Mouse (Mus musculus) liver, embryonic 14.5 days (tissue): ENCODE measurements around the gene Chrnd. TPM values are rescaled to one million over a fixed set of nuclear protein-coding genes. Genes with fewer than 3 reads are reported as not detected.

Experiments
- ATAC-seq: fragments of 200-750 bp; cut with Nextera tagmentation; 2 replicates; pipeline ENCODE4 v1.8.0; 2017; ENCODE audit warnings: moderate number of reproducible peaks, mild to moderate bottlenecking, moderate library complexity; ENCODE audit not compliant: insufficient read depth
- DNase-seq, 3 experiments: peaks; one replicate each; pipeline ENCODE4 v3.0.0-alpha.2; 2012 to 2013; ENCODE audit warnings: low read depth in 3 of 3, low spot score in 3 of 3
- H3K27ac ChIP-seq: fragments of 300-500 bp; sonication (generic); 2 replicates; pipeline ENCODE4 v1.5.1; 2014; ENCODE audit warnings: moderate library complexity, mild to moderate bottlenecking, control low read depth, inconsistent platforms
- H3K27me3 ChIP-seq: fragments of 300-500 bp; sonication (generic); 2 replicates; pipeline ENCODE4 v1.6.1; 2014; ENCODE audit warnings: mild to moderate bottlenecking, low read length, moderate library complexity; ENCODE audit not compliant: control insufficient read depth, insufficient read depth
- H3K36me3 ChIP-seq: fragments of 300-500 bp; sonication (generic); replicated peaks from 2 replicates; pipeline ENCODE4 v1.6.1; 2014; ENCODE audit warnings: low read depth; ENCODE audit not compliant: control insufficient read depth, insufficient read depth
- H3K4me1 ChIP-seq, 2 experiments: fragments of 200-500 bp in 1 of 2; fragments of 300-500 bp in 1 of 2; sonication (generic) in 1 of 2; replicated peaks; 2 replicates each; pipeline ENCODE4 v1.6.1; 2012 to 2014; ENCODE audit warnings: antibody characterized with exemption in 1 of 2, inconsistent platforms in 1 of 2, low read length in 1 of 2; ENCODE audit not compliant: control insufficient read depth in 2 of 2, insufficient read depth in 2 of 2
- H3K4me2 ChIP-seq: fragments of 300-500 bp; sonication (generic); 2 replicates; pipeline ENCODE4 v1.6.1; 2014; ENCODE audit warnings: low read depth, mild to moderate bottlenecking, control low read depth, moderate library complexity
- H3K4me3 ChIP-seq, 2 experiments: fragments of 200-500 bp in 1 of 2; fragments of 300-500 bp in 1 of 2; sonication (generic) in 1 of 2; 2 replicates each; pipeline ENCODE4 v1.5.1; 2012 to 2014; ENCODE audit warnings: low read depth in 2 of 2, low read length in 2 of 2, mild to moderate bottlenecking in 2 of 2, control low read depth in 1 of 2, inconsistent platforms in 1 of 2, moderate library complexity in 1 of 2; ENCODE audit not compliant: insufficient read depth in 1 of 2
- H3K9ac ChIP-seq: fragments of 300-500 bp; sonication (generic); replicated peaks from 2 replicates; pipeline ENCODE4 v1.6.1; 2014; ENCODE audit warnings: mild to moderate bottlenecking, control low read depth, moderate library complexity
- H3K9me3 ChIP-seq: fragments of 300-500 bp; sonication (generic); 2 replicates; pipeline ENCODE4 v1.6.1; 2016; ENCODE audit warnings: low read length, mixed read lengths; ENCODE audit not compliant: control insufficient read depth
- CTCF ChIP-seq: IDR thresholded peaks from 2 replicates; pipeline ENCODE4 v1.5.1; 2016; ENCODE audit warnings: antibody characterized with exemption, low read depth, control low read depth
- EP300 ChIP-seq: IDR thresholded peaks from 2 replicates; pipeline ENCODE4 v1.6.1; 2016; ENCODE audit warnings: antibody characterized with exemption, low read depth
- WGBS: fragments of 180-500 bp; shearing (Covaris S2); extraction: QIAGEN DNeasy Blood & Tissue Kit; methylation state at CpG from one replicate; pipeline ENCODE4 v1.1.7; 2014; ENCODE audit not compliant: insufficient replicate concordance; 5-methylcytosine and 5-hydroxymethylcytosine counted together
- polyA plus RNA-seq, 2 experiments: library from polyadenylated mRNA; depleted of rRNA in 1 of 2; stranded (reverse) in 1 of 2; unstranded in 1 of 2; fragments of >200 nt; fragmentation: Nextera tagmentation in 1 of 2; extraction: Ambion mirVana in 1 of 2; gene quantifications; 2 replicates each; pipeline versions ENCODE4 v1.2.1 to v1.2.3; 2012 to 2014

Gene Chrnd
- polyA plus RNA-seq, 2 experiments = not detected

- H3K4me3 ChIP-seq = no peak overlapping the region
- H3K9me3 ChIP-seq = no peaks in the 10 kb centered on the region
- peaks cover 33% of the 10 kb centered on the region for H3K27me3 ChIP-seq
- TF ChIP-seq CTCF = no peak
- no peak for TF ChIP-seq EP300
- no peaks in the 10 kb centered on the region for H3K36me3 ChIP-seq
- H3K9ac ChIP-seq = no peak overlapping the region
- no peaks in the 10 kb centered on the region for H3K4me1 ChIP-seq
- no peak overlapping the region for H3K27ac ChIP-seq
- H3K4me2 ChIP-seq = no peak overlapping the region
- DNase-seq = no peak
- ATAC-seq = no peak
- WGBS = 23% methylated on average over 15 of the region's 15 CpGs
Observed at GRCm38 (mm10) chr1:87183998-87184750, 6.2 kb upstream of the Chrnd start.

DNA sequence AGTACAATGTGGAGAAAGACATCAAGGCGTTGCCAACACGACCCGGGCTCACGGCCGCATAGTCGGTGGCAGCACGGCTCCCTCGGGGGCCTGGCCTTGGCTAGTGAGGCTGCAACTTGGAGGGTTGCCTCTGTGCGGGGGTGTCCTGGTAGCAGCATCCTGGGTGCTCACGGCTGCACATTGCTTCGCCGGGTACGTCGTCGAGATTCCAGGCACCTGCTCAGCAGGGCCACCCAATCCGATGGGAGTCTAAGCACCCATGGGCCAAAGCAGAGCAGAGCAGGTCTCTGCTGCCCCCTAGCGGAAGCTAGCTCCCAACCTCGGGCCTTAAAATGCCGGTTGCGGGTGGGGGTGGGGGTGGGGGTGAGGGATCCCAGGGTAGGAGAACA is 5.7 kb upstream of the Chrnd start:
- H3K9me3 ChIP-seq = no peaks in the 10 kb centered on the region
- H3K36me3 ChIP-seq = no peaks in the 10 kb centered on the region
- H3K9ac ChIP-seq = no peak overlapping the region
- H3K4me1 ChIP-seq = no peaks in the 10 kb centered on the region
- TF ChIP-seq EP300 (no peak), CTCF (peak; percentile 84)
- peaks cover 33% of the 10 kb centered on the region for H3K27me3 ChIP-seq
- ATAC-seq = no peak
- H3K4me2 ChIP-seq = no peak overlapping the region
- DNase-seq = peak in 2 of 3 experiments; percentile 19 to 32
- no peak overlapping the region for H3K27ac ChIP-seq
- no peak overlapping the region for H3K4me3 ChIP-seq
- WGBS = 17% methylated on average over 20 of the region's 20 CpGs

GRCm38 (mm10) chr1:87185526-87185925 is 4.9 kb upstream of the Chrnd start:
- WGBS = 17% methylated on average over 13 of the region's 13 CpGs
- ATAC-seq (no peak), DNase-seq (no peak)
- H3K4me3 ChIP-seq = no peak overlapping the region
- no peaks in the 10 kb centered on the region for H3K4me1 ChIP-seq
- no peak overlapping the region for H3K27ac ChIP-seq
- H3K9ac ChIP-seq = no peak overlapping the region
- peaks cover 33% of the 10 kb centered on the region for H3K27me3 ChIP-seq
- no peaks in the 10 kb centered on the region for H3K9me3 ChIP-seq
- no peak for TF ChIP-seq EP300
- no peak for TF ChIP-seq CTCF
- no peaks in the 10 kb centered on the region for H3K36me3 ChIP-seq
- H3K4me2 ChIP-seq = no peak overlapping the region

DNA sequence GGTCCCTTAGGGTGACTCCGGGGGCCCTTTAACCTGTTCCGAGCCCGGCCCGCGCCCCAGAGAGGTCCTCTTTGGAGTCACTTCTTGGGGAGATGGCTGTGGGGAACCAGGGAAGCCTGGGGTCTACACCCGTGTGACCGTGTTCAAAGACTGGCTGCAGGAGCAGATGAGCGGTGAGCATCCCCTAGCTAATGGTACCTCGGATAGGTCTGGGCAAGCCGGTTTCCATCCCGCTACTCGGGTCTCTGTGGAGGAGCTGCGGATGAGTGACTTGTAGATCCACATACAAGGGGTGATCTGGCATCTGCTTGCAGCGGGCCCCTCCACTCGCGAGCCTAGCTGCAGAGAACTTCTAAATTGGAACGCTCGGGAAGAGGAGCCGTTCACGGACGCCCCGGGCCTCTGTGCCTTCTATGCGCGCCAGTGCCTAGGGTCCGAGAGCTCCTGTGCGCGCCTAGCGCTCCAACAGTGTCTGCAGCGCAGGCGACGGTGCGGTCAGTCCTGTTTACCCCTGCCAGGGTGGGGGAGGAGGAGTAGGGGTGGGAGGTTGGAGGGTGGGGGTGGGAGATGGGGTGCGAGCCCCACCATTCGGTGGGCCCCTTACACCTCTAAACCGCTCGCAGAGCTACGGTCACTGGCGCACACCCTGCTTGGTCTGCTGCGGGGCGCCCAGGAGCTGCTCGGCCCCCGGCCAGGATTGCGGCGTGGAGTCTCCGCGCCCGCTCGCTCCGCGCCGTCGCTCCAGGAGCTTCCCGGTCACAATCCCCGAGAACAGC is 4.0 kb upstream of the Chrnd start:
- 2% methylated on average over 54 of the region's 54 CpGs for WGBS

GRCm38 (mm10) chr1:87187037-87187355 is 3.4 kb upstream of the Chrnd start:
- DNase-seq (peak in 1 of 3 experiments; percentile 20), ATAC-seq (no peak)
- WGBS = 1% methylated on average over 15 of the region's 15 CpGs
- Histone ChIP-seq H3K4me2 (peak overlapping the region; percentile 60), H3K4me1 (no peaks in the 10 kb centered on the region), H3K27ac (no peak overlapping the region), H3K36me3 (no peaks in the 10 kb centered on the region), H3K4me3 (peak overlapping the region; percentile 41 to 43), H3K27me3 (peaks cover 33% of the 10 kb centered on the region), H3K9ac (no peak overlapping the region), H3K9me3 (no peaks in the 10 kb centered on the region)
- no peak for TF ChIP-seq EP300
- TF ChIP-seq CTCF = peak; percentile 88

More for the DNA sequence above, 4.0 kb upstream of the Chrnd start:
- Histone ChIP-seq H3K36me3 (no peaks in the 10 kb centered on the region), H3K4me1 (no peaks in the 10 kb centered on the region), H3K9ac (no peak overlapping the region), H3K4me3 (peak overlapping the region; percentile 41 to 43), H3K4me2 (peak overlapping the region; percentile 60), H3K9me3 (no peaks in the 10 kb centered on the region), H3K27me3 (peaks cover 33% of the 10 kb centered on the region), H3K27ac (no peak overlapping the region)
- no peak for DNase-seq
- no peak for TF ChIP-seq CTCF
- no peak for TF ChIP-seq EP300
- ATAC-seq = no peak
